Mouse (Mus musculus) heart, adult 2 months (tissue): ENCODE measurements around the gene Slit1. TPM values are rescaled to one million over a fixed set of nuclear protein-coding genes. Genes with fewer than 3 reads are reported as not detected.

Experiments used
- DNase-seq, 2 experiments: peaks; one replicate each; pipeline ENCODE4 v3.0.0; 2021
- H3K27ac ChIP-seq: fragments of 200-600 bp; 2 replicates; pipeline ENCODE4 v1.8.1; 2022
- H3K27me3 ChIP-seq: fragments of 200-500 bp; 2 replicates; pipeline ENCODE4 v1.6.1; 2012; ENCODE audit warnings: mild to moderate bottlenecking, low read length, inconsistent platforms, mixed read lengths; ENCODE audit not compliant: control insufficient read depth, insufficient read depth
- H3K36me3 ChIP-seq: fragments of 200-500 bp; 2 replicates; pipeline ENCODE4 v1.6.1; 2012; ENCODE audit warnings: low read length, inconsistent platforms; ENCODE audit not compliant: control insufficient read depth, insufficient read depth
- H3K4me1 ChIP-seq: fragments of 200-500 bp; 2 replicates; pipeline ENCODE4 v1.6.1; 2011; ENCODE audit warnings: low read length; ENCODE audit not compliant: control insufficient read depth, insufficient read depth
- H3K4me3 ChIP-seq: fragments of 200-600 bp; 2 replicates; pipeline ENCODE4 v1.8.1; 2022
- H3K79me2 ChIP-seq: fragments of 200-500 bp; replicated peaks from 2 replicates; pipeline ENCODE4 v1.6.1; 2012; ENCODE audit warnings: mild to moderate bottlenecking, inconsistent platforms, low read length, moderate library complexity, mixed read lengths; ENCODE audit not compliant: control insufficient read depth, insufficient read depth
- H3K9ac ChIP-seq: fragments of 200-500 bp; 2 replicates; pipeline ENCODE4 v1.6.1; 2012; ENCODE audit warnings: low read depth, mild to moderate bottlenecking, control low read depth, inconsistent platforms, low read length, mixed read lengths
- CTCF ChIP-seq: fragments of 200-600 bp; IDR thresholded peaks from 2 replicates; pipeline ENCODE4 v1.8.1; 2022; ENCODE audit warnings: antibody characterized with exemption, mild to moderate bottlenecking, moderate library complexity
- EP300 ChIP-seq: fragments of 200-500 bp; IDR thresholded peaks from 2 replicates; pipeline ENCODE4 v1.6.1; 2011; ENCODE audit warnings: low read depth, low read length, control low read depth; ENCODE audit not compliant: insufficient read depth
- POLR2A ChIP-seq: fragments of 200-500 bp; IDR thresholded peaks from 2 replicates; pipeline ENCODE4 v1.6.1; 2011; ENCODE audit warnings: mild to moderate bottlenecking, low read depth, low read length, control low read depth; ENCODE audit not compliant: insufficient read depth
- WGBS: fragments of 180-500 bp; shearing (Covaris S2); methylation state at CpG from one replicate; pipeline ENCODE4 v1.1.7; 2018; 5-methylcytosine and 5-hydroxymethylcytosine counted together
- intact Hi-C: fragments of 180-260 bp; cut with DNase I; formaldehyde crosslinking; loops from one replicate; pipeline ENCODE4 v1.15.1; 2025
- polyA plus RNA-seq: library from polyadenylated mRNA; depleted of rRNA; stranded (reverse); fragments of >200 nt; gene quantifications from 2 replicates; pipeline ENCODE4 v1.2.3, GENCODE M21; 2012
- total RNA-seq, 2 experiments: library from RNA; stranded (reverse); gene quantifications; 2 replicates each; pipeline ENCODE4 v1.2.3; 2021

The Slit1 gene
- total and polyA plus RNA-seq, 3 experiments, result 0.05 to 0.07 (median 0.06) TPM

GRCm38 (mm10) chr19:41670473-41670872 is 73.0 kb downstream of the Slit1 start:
- H3K4me3 ChIP-seq, result no peak overlapping the region
- WGBS, result 39% methylated on average over 5 of the region's 5 CpGs
- no peak overlapping the region for H3K9ac ChIP-seq
- H3K79me2 ChIP-seq, result no peaks in the 10 kb centered on the region
- intact Hi-C loops, result no loop called here
- TF ChIP-seq CTCF (no peak), EP300 (no peak), POLR2A (no peak)
- no peaks in the 10 kb centered on the region; the same call in 1 of the 2 replicates for H3K27me3 ChIP-seq
- H3K4me1 ChIP-seq, result no peaks in the 10 kb centered on the region
- no peaks in the 10 kb centered on the region for H3K36me3 ChIP-seq
- no peak for DNase-seq
- no peak overlapping the region for H3K27ac ChIP-seq

DNA sequence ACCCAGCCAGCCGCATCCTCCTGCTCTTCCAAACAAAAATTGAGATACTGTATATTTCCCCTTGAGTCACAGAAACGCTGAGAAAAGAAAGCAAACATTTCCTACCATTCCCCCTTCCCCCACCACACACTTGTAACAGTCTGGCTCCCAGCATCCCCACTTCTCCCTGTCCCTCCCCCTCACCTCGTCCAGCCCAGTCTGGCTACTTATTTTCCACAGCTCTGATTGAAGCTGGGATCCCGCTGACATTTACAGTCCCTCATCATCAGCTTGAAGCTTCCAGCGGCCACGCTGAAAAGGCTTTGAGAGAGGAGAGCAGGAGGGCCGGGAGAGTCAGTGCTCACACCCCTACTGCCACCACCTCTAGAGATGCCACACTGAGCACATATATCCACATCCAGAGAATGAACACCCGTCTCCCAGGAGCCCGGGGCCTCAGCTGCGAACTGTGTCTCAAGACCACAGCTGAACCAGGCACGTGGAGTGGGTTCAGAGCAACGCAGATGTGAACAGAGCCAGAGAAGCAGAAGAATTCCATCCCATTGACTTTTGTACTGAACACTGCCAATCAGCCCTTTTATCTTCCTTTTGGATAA is 73.6 kb downstream of the Slit1 start:
- TF ChIP-seq POLR2A (no peak), EP300 (no peak), CTCF (no peak)
- Histone ChIP-seq H3K79me2 (no peaks in the 10 kb centered on the region), H3K27ac (no peak overlapping the region), H3K4me1 (no peaks in the 10 kb centered on the region), H3K4me3 (no peak overlapping the region), H3K27me3 (no peaks in the 10 kb centered on the region), H3K9ac (no peak overlapping the region), H3K36me3 (no peaks in the 10 kb centered on the region)
- no peak for DNase-seq
- 29% methylated on average over 12 of the region's 12 CpGs for WGBS
- intact Hi-C loops, result no loop called here

- intact Hi-C loops, result no loop called here
- no peaks in the 10 kb centered on the region for H3K27me3 ChIP-seq
- no peak overlapping the region for H3K4me3 ChIP-seq
- no peaks in the 10 kb centered on the region for H3K36me3 ChIP-seq
- no peaks in the 10 kb centered on the region for H3K79me2 ChIP-seq
- DNase-seq, result no peak
- H3K27ac ChIP-seq, result no peak overlapping the region
- WGBS, result 10% methylated on average over 6 of the region's 6 CpGs
- no peak overlapping the region for H3K9ac ChIP-seq
- H3K4me1 ChIP-seq, result no peaks in the 10 kb centered on the region
- no peak for TF ChIP-seq POLR2A
- TF ChIP-seq EP300, result no peak
- TF ChIP-seq CTCF, result no peak
These were observed 75.9 kb downstream of the Slit1 start for GRCm38 (mm10) chr19:41667591-41667990.

- H3K36me3 ChIP-seq, result no peaks in the 10 kb centered on the region
- no peaks in the 10 kb centered on the region for H3K27me3 ChIP-seq
- intact Hi-C loops, result no loop called here
- H3K27ac ChIP-seq, result no peak overlapping the region
- 34% methylated on average over 4 of the region's 4 CpGs for WGBS
- DNase-seq, result no peak
- TF ChIP-seq POLR2A (no peak), CTCF (no peak)
- no peak overlapping the region for H3K4me3 ChIP-seq
- no peaks in the 10 kb centered on the region for H3K4me1 ChIP-seq
- H3K79me2 ChIP-seq, result no peaks in the 10 kb centered on the region
- no peak overlapping the region for H3K9ac ChIP-seq
These were observed 77.5 kb downstream of the Slit1 start for GRCm38 (mm10) chr19:41665941-41666340.

DNA sequence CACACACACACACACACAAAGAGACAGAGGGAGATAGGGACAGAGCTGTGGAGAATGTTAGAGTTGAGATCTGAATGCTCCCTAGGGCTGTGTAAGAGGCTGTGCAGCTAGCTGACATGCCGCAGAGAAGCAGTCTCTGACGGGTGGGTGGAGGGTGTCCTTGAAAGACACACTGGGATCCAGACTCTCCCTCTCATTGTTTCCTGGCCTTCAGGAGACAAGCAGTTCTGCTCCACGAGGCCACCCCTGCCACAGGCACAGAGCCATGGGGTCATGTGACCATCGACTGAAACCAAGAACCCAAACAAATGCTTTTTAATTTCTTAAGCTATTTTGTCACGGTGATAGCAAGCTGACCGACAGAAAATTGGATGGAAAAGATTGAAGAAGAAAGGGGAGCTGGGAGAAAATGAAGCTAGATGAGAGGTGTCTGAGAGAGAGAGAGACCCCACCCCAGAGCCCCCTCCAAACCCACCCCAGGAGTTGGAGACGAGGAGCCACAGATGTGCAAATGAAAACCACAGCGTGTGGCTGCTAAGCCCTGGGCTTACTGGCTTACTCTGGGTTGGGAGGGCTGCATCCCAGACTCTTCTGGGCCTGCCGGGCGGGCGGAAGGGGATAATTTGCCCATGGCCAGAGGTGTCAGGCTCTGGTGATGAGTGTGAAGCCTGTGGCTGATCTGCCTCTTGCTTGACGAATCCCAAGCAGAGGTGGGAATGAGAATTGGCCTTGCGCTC is 79.8 kb downstream of the Slit1 start:
- Histone ChIP-seq H3K4me3 (no peak overlapping the region), H3K9ac (no peak overlapping the region), H3K36me3 (no peaks in the 10 kb centered on the region), H3K27ac (no peak overlapping the region), H3K27me3 (no peaks in the 10 kb centered on the region), H3K79me2 (no peaks in the 10 kb centered on the region), H3K4me1 (no peaks in the 10 kb centered on the region)
- no peak for TF ChIP-seq POLR2A
- TF ChIP-seq CTCF, result no peak
- TF ChIP-seq EP300, result no peak
- intact Hi-C loops, result no loop called here
- DNase-seq, result peak; percentile 16 to 33
- 17% methylated on average over 13 of the region's 13 CpGs for WGBS

DNA sequence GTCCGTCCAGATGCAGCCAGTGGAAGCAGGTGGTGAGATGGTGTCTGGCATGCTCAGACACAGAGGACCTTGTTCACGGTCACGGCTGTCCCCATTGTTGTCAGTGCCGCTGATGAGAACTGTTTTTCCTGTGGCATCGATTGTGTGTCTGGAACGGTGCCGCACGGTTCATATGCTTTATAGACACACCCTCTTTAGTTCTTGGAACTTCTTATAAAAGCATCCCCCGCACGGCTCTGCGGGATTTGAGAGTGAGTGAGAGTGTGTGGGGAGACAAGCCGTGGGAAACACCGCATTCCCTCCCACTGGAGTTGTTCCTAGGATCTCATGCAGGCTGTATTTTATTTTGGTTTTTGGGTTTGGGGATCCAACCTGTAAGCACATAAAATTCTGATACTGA is 82.0 kb downstream of the Slit1 start:
- intact Hi-C loops, result no loop called here
- H3K9ac ChIP-seq, result no peak overlapping the region
- no peak overlapping the region for H3K4me3 ChIP-seq
- TF ChIP-seq CTCF (no peak), POLR2A (no peak), EP300 (no peak)
- 83% methylated on average over 13 of the region's 13 CpGs for WGBS
- H3K79me2 ChIP-seq, result no peaks in the 10 kb centered on the region
- no peaks in the 10 kb centered on the region for H3K27me3 ChIP-seq
- no peak for DNase-seq
- H3K27ac ChIP-seq, result no peak overlapping the region
- H3K36me3 ChIP-seq, result no peaks in the 10 kb centered on the region
- no peaks in the 10 kb centered on the region for H3K4me1 ChIP-seq
